Mouse (Mus musculus): ENCODE measurements around the gene Lyrm4.

Lyrm4 gene

DNA sequence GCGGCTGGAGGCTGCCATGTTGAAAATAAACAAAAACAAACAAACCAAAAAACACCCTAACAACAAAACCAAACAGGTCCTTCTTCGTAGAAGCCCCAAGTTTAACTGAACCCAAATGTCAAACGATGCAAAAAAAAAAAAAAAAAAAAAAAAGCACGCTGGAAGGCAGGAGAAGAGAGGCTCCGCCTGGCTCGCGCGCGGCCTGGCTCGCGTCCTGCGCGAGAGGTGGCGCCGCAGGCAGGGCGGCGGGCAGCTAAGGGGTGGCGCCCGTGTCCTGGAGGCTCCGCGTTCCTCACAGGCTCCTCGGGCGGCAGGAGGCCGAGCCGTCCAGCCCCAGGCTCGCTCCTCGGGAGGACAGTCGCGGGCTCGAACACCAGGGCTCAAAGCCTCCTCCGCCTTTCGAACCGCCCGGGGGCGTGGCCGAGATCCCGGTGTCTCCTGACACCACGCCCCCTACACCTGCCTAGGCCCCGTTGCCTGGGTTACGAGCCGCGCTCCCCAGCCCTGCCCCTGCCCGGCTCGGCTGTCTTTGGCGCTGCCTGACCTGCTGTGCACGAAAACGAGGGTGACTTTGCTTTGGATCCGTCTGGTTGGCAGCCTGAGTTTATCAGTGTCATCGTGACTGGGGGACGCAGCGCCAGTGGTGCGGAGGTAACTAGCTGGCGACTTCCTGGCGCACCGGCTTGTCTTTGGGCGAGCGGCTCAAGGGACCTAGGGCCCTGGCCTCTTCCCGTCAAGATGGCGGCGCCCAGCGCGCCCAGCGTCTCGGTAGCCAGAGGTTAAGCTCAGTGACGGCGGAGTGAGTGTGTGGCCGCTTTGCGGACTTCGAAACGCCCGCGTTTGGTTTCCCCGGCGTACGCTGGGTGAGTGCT, at the start of gene Lyrm4, which contains the start of gene Fars2:
TSS of gene Lyrm4 (minus strand) at position 384 of the 872 bp plus-strand sequence.
TSS of gene Fars2 (plus strand) at position 270 of the 872 bp plus-strand sequence.
- DNase-seq (ENCODE audit: low spot score), result peak; percentile 99

DNA sequence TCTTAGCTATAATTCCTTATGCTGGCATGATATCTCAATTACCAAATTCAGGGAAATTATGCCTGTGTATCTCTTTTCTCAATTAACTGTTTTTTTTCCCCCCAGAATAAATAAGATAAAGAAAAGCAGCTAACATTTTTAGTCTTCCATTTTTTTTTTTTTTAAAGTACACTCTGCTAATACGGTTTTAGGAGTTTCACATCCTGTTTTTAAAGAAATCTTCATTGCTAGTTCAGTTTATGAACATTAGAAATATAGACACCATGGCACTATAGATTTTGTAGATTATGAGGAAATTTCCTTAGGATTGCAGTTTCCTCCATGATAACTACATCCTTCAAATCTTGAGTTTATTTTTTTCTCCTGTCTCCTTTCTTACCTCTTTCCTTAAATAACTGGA, 46.6 kb upstream of the Lyrm4 start:
- DNase-seq (ENCODE audit: low spot score), result no peak

DNA sequence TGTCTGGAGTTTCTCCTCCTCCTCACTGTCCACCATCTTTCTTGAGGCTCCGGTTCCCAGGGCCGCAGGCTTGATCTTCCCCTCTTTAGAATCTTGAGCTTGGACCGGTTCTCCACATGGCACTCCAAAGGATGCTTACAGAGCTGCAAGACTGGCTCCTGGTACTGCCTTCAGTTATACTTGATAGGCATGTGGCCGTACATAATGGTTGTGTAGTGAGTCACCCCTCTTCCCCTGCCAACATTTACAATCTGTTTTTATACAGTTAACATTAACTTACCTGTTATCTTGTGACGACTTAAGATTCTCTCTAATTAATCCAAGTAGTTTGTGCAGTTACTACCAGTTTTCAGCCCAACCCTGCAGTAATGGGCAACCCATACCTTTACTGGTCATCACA, 46.1 kb upstream of the Lyrm4 start:
- DNase-seq (ENCODE audit: low spot score), result no peak

DNA sequence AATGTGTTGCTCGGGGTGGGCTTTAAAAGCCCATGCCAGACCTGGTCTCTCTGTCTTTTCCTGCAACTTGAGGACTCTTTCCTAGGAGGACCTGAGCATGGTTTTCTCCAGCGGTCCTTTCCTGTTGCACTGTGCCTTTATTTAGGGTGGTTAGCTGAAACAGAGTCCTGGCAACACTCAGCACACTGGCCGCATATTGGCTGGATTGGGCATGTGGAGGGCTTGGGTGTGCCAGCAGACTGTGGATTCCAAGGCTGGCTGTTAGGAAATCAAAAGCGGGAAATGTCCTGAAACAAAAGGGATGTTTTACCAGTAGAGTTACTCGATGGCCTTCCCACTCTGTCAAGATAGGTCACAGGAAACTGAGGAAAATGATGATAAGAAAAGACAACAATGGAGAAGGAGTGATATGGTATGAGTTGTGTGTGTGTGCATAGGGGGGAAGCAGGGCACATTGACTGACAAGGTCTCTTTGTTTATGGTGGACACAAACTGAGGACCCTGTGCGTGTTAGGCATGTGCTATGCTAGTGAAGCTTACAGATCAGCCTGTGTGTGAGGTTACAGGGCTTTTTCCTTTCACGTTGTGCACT, 39.1 kb upstream of the Lyrm4 start:
- no peak for DNase-seq (ENCODE audit: low spot score)

GRCm38 (mm10) chr13:36152728-36153498, 35.6 kb upstream of the Lyrm4 start:
- no peak for DNase-seq (ENCODE audit: low spot score)

DNA sequence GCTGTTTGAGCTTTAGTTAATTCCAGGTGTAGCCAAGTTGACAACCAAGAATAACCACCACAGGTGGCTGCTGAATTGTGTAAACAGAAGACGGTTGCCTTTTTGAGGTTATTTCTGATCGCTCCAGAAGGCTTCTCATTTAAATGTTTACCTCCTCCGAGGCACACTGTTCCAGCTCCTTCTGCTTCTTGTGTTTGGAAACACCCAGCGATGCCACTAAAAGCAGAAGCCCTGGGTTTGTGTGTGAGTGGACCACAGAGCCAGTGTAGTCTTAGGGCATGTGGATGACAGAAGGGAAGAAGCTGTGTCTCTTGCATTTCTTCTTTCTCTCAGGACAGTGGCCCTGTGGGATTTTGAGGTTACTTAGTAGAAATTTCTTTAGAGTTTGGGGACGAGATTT, 32.9 kb upstream of the Lyrm4 start:
- DNase-seq (ENCODE audit: low spot score), result no peak

- no peak for DNase-seq (ENCODE audit: low spot score)
Observed at GRCm38 (mm10) chr13:36149175-36149939, 32.0 kb upstream of the Lyrm4 start.

DNA sequence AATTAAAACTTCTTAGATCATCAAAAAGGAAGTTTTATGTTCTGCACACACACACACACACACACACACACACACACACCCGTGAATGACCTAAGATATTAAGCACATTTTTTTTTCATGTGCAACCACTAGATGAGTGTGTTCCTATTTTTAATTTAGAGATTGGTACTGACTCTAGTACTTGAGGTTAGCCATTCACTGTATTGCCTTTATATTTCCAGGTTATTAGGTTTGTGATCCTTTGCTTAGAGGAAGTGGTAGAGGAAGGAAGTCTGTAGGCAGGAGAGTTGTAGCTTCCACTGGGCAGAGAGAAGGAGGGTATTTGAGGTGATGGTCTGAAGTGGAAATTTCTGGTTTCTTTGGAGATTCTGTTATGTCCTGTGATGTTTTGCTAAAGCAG, 28.3 kb upstream of the Lyrm4 start:
- DNase-seq (ENCODE audit: low spot score), result no peak

GRCm38 (mm10) chr13:36140247-36141016, 23.1 kb upstream of the Lyrm4 start:
- DNase-seq (ENCODE audit: low spot score), result no peak

GRCm38 (mm10) chr13:36139703-36140102, 22.4 kb upstream of the Lyrm4 start:
- no peak for DNase-seq (ENCODE audit: low spot score)

- no peak for DNase-seq (ENCODE audit: low spot score)
Observed at GRCm38 (mm10) chr13:36131992-36132649, 14.8 kb upstream of the Lyrm4 start.

- no peak for DNase-seq (ENCODE audit: low spot score)
Observed at GRCm38 (mm10) chr13:36131401-36131800, 14.1 kb upstream of the Lyrm4 start.

- no peak for DNase-seq (ENCODE audit: low spot score)
Observed at GRCm38 (mm10) chr13:36129360-36130054, 12.2 kb upstream of the Lyrm4 start.

GRCm38 (mm10) chr13:36120606-36121005, 3.3 kb upstream of the Lyrm4 start:
- DNase-seq (ENCODE audit: low spot score), result no peak

- no peak for DNase-seq (ENCODE audit: low spot score)
Observed at GRCm38 (mm10) chr13:36119684-36120083, 2.4 kb upstream of the Lyrm4 start.

DNA sequence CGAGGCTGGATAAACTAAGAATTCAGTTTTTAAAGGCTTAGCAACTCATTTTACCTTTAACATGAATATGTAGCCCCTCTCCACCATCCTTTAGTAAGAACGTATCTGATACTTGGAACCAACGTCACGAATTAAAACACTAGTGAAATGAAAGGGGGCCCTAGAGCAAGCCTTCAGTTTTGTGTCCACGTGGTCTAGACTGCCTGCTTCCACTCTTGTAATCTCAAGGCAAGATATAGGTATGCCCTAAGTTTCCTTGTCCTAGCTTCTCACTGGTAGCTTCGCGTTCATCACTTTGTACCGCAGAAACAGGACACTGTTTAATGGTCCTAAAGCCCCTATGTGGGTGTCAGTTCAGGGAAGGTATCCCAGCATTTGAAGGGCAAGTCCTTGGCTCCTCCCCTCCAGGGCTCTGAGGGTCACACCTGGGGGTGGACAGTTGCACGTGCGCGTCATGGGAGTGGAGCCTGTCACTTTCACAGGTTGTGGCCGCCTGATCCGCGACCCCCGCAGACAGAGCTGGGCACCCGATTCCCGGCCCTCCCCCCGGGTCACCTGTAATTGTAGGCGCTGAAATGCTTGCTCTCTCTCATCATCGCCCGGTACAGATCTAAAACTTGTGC, 695 bp downstream of the Lyrm4 start:
- peak; percentile 7 for DNase-seq (ENCODE audit: low spot score)

DNA sequence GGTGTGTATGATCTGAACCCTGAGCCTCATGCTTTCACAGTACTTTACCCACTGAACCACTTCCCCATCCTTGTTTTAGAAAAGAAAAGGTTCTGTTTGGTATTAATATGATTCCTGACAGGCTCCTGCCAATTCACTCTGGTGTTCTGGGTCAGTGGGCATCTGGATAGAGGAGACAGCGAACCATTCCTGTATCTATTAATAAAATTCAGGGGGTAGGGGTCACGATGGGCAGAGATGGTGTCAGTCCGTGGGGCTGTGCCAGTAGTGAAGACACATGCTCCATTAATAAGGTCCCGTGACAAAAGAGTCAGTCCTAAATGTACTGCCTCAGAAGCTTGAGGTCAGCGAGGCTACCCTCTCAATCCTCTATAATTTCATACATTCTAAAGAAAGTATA, 4.1 kb downstream of the Lyrm4 start:
- no peak for DNase-seq (ENCODE audit: low spot score)

- DNase-seq (ENCODE audit: low spot score), result no peak
Observed at GRCm38 (mm10) chr13:36111331-36111730, 6.0 kb downstream of the Lyrm4 start.

DNA sequence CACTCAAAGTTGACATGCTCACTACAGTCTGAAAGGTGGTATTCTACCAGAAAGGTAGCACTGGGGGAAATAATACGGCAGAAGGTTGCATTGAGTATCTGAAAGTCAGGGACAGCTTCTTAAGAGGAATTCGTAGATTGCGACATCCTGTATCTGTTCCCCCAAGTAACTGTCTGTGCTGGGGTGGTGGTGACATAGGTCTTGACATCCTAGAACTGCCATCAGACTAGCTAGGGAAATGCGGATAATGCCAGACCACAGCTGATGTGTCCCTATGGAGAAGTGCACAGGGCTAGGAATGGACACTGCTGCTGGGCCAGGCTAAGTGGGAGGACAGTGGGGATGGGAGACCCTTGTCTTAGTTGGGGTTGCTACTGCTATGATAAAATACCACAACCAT, 8.8 kb downstream of the Lyrm4 start:
- DNase-seq (ENCODE audit: low spot score), result no peak

DNA sequence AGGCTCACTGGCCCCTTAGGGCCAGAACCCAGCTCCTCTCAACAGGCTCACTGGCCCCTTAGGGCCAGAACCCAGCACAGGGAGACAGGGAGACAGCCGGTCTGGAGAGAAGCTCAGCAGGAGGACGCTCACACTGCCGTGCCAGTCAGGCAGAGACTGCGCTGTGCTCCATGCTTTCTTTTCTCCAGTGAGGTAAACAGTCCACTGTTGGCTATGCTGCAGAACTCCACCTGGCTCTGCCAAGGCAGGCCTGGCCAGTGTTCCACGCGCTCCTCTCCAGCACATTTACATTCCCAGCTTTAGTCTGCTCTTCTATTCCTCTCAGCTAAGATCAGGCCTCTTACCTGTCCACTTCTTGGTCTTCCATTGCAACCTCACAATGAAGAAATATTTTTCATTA, 11.7 kb downstream of the Lyrm4 start:
- no peak for DNase-seq (ENCODE audit: low spot score)

Measured in urinary bladder, postnatal 14 days (tissue).